Mouse (Mus musculus): ENCODE data around the gene Ppdpf. TPM values are rescaled to one million over a fixed set of nuclear protein-coding genes. Genes with fewer than 3 reads are reported as not detected.
"Not testable (repeated sequence)": the region's sequence is repeated elsewhere in the genome, so short reads cannot be mapped to it uniquely, and the experiment has no call there.

Gene Ppdpf
- total RNA-seq, 2 experiments from 2014 or later: 67.4 to 71.2 TPM

DNA sequence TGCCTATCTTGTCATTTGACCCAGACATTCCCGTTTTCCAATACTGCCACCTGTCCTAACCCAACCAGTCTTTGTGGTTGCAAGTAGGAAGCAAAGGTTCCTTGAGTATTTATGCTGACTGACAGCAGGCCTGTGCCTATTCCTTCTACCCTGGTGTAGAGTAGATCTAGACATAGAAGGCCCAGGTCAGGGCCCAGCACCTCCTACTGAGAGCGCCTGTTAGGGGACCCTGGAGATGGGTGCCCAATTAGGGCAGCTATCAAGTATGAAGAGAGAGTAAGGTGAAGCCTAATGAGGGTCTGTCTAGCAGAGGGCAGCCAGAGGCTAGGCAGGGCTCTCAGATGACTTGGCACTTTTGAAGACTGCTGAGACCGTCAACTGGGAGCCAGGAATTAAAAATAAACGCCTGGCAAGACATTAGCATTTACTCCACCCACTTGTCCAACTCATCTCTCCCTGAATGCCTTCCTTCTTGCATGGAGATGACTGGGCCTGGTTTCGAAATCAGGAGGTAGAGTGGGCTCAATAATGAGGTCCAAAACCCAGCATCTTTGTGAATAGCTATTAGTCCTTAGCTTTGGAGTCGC is 29.2 kb upstream of the Ppdpf start:
- DNase-seq (ENCODE audit: low spot score in 2 of 2): no peak

DNA sequence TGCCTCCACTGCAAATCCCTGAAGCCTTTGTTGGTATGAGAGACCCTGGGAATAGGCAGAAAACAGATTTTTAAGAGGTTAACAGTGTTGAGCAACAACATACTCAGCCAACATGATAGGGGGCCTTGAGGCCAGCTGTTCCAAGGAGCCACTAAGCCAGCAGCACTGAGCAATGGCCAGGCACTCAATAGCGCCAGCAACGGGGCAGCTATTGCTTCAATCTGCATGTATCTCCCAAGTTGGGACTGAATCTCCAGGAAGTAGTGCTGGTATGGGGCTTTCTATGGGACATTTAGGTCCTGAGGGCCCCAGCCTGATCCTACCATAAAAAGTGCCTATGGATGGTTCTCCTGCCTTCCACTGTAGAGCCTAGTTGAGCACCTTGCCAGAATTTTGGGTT is 28.6 kb upstream of the Ppdpf start:
- no peak for DNase-seq (ENCODE audit: low spot score in 2 of 2)

GRCm38 (mm10) chr2:181159091-181159514 is 27.9 kb upstream of the Ppdpf start:
- no peak for DNase-seq (ENCODE audit: low spot score in 2 of 2)

DNA sequence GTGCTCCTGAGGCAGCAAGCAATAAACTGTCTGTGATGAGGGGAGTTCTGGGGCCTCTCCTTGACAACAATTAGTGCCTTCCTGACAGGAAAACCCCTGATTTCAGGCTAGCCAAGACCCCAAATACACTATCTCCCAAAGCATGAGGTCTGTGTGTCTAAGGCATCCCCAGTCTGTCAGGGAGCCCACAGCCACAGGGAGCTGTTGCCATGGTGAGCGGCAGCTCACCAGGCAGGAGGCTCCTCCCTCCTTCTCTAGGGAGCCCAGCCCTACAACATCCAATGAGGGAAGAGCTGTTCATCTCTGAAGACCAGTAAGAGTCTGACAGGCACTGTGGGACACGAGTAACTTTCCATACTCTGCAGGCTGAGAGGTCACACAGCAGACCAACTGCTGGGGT is 27.3 kb upstream of the Ppdpf start:
- no peak for DNase-seq (ENCODE audit: low spot score in 2 of 2)

DNA sequence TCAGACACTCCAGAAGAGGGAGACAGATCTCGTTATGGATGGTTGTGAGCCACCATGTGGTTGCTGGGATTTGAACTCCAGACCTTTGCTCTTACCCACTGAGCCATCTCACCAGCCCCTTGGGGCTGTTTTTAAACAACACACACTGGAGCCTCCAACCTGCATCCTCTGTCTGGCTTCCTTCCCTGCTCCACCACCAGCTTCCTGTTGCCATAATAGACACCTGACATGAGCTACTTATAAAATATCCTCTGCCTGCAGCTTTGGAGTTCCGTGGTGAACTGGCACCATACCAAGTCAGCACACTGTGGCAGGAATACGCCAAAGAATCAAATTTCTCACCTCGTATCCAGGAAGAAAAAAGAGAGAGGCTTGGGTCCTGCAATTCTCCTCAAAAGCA is 26.2 kb upstream of the Ppdpf start:
- no peak for DNase-seq (ENCODE audit: low spot score in 2 of 2)

DNA sequence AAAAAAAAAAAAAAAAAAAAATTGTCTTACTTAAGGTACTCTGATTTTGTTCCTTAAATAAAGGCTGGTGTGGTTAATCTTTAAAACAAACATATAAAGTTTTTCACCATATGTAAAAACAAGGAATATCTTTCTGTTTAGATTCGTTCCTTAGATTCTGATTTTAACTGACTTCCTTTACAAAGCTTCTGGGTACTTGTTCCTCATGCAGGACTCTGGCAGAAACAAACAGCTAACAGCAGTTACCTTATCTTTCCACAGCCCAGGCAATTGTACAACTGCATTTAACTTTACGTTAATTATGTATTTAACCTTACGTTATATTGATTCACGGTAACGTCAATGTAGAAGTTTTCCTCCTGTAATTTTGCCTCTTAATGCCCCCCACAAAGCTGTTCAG is 20.6 kb upstream of the Ppdpf start:
- no peak for DNase-seq (ENCODE audit: low spot score in 2 of 2)

- DNase-seq (ENCODE audit: low spot score in 2 of 2): no peak
These were observed 12.4 kb upstream of the Ppdpf start for GRCm38 (mm10) chr2:181174646-181175045.

GRCm38 (mm10) chr2:181178015-181178414 is 9.0 kb upstream of the Ppdpf start:
- no peak for DNase-seq (ENCODE audit: low spot score in 2 of 2)

- DNase-seq (ENCODE audit: low spot score in 2 of 2): no peak
These were observed 8.6 kb upstream of the Ppdpf start for GRCm38 (mm10) chr2:181178471-181178870.

GRCm38 (mm10) chr2:181180898-181181297 is 6.1 kb upstream of the Ppdpf start:
- DNase-seq (ENCODE audit: low spot score in 2 of 2): no peak

GRCm38 (mm10) chr2:181186635-181187034 is 412 bp upstream of the Ppdpf start:
- peak; percentile 50 to 81 for DNase-seq (ENCODE audit: low spot score in 2 of 2)

GRCm38 (mm10) chr2:181188681-181189080 is 1.6 kb downstream of the Ppdpf start:
- DNase-seq (ENCODE audit: low spot score in 2 of 2): no peak

- DNase-seq (ENCODE audit: low spot score in 2 of 2): no peak
These were observed 2.3 kb downstream of the Ppdpf start for GRCm38 (mm10) chr2:181189321-181189720.

- not testable (repeated sequence) for DNase-seq (ENCODE audit: low spot score in 2 of 2)
These were observed 4.3 kb downstream of the Ppdpf start for GRCm38 (mm10) chr2:181191385-181191784.

DNA sequence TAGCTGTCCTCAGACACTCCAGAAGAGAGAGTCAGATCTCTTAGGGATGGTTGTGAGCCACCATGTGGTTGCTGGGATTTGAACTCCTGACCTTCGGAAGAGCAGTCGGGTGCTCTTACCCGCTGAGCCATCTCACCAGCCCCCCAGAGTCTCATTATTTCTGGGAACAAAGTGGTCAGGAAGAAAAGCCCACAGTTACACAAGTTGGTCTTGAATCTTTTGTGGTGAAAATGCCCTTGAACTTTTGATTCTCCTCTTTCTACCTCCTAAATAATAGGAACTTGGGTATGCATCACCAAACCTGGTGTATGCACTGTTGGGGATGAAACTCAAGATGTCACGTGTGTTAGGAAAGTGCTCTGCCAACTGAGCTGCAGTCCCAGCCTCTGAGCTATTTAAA is 4.9 kb downstream of the Ppdpf start:
- DNase-seq (ENCODE audit: low spot score in 2 of 2): no peak

DNA sequence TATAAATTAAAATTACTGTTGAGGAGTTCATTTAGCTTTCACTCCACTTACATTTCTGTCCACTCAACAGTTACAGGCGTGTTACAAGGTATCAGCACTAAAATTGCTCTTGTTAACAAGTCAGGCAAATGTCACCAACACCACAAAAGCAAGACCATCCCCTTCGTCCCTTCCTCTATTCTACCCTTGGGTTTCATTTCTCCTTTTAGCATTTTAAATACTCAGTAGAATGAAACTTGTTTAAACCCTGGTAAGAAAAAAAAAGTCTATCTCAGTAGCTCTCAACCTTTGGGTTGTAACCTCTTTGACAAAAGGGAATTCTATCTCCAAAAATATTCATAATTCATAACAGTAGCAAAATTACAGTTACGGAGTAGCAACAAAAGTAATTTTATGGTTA is 6.0 kb downstream of the Ppdpf start:
- no peak for DNase-seq (ENCODE audit: low spot score in 2 of 2)

GRCm38 (mm10) chr2:181196628-181197300 is 9.7 kb downstream of the Ppdpf start:
- no peak for DNase-seq (ENCODE audit: low spot score in 2 of 2)

GRCm38 (mm10) chr2:181201606-181202005 is 14.6 kb downstream of the Ppdpf start:
- DNase-seq (ENCODE audit: low spot score in 2 of 2): no peak

DNA sequence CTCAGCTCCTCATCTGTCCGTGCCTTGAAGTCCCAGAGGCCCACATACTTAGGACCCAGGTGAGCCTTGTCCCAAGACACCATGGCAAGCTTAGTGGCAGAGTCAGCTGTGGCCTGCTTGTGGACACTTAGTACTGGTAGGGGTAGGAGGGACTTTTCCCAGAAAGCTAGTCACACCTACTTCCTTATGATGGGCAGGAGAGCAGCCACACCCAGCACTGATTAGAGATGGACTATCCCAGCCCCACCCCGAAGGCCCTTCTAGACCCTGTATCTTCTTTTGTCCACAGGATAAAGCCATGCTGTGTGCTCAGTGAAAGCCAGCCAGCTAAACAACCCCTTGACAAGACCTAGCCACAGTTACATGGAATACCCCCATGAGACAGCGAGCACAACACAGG is 15.4 kb downstream of the Ppdpf start, which contains the start of gene Ptk6:
Gene Ptk6, minus strand, starts transcription at position 368 of the 400 bp plus-strand sequence.
- no peak for DNase-seq (ENCODE audit: low spot score in 2 of 2)

GRCm38 (mm10) chr2:181202886-181203285 is 15.8 kb downstream of the Ppdpf start:
- no peak for DNase-seq (ENCODE audit: low spot score in 2 of 2)

DNA sequence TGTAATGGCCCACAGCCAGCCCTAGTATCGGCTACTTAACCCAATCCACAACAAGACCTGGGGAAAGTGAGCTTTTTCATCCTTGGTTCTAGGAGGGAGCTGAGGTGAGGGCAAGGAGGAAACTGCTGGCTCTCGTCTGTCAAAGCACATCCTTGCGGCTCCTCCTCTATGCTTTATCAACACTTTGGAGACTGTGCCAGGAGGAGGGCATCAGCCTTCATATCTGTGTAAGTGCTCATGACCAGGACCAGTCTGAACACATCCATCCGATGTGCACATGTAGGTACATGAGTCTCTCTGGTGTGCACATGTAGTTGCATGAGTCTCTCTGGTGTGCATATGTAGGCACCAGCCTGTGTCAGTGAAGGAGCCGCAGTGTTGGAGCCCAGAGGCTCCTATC is 18.6 kb downstream of the Ppdpf start:
- no peak for DNase-seq (ENCODE audit: low spot score in 2 of 2)

- no peak for DNase-seq (ENCODE audit: low spot score in 2 of 2)
These were observed 19.1 kb downstream of the Ppdpf start for GRCm38 (mm10) chr2:181206118-181206517.

GRCm38 (mm10) chr2:181212389-181213020 is 25.5 kb downstream of the Ppdpf start:
- DNase-seq (ENCODE audit: low spot score in 2 of 2): no peak

Measured in gastrocnemius, postnatal 4 days (tissue).